Mouse (Mus musculus): ENCODE results near the gene Chrna4.

DNA sequence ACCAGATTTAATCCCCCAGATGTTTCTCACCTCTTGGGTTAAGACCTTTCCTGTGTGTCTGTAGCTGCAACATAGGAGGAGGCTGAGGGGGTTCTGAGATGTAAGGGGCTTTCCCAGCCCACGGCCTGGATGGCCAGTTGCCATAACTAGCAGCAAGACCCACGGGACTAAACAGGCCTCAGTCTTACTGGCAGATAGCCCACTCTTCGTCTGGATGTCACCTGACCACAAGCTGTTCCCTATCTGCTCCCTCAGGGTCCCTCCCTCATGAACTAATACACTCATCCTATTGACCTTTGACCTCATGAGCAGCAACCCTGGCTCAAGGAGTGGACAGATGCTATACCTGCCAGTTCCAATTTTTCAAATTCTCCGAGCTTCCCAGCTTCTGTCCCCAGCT lies 40.6 kb upstream of the Chrna4 start:
- TF ChIP-seq MAX (IDR thresholded peaks at IDR 0.05; ENCODE audit: low read length): no peak
- no peak for TF ChIP-seq GATA1 (IDR thresholded peaks at IDR 0.05; ENCODE audit: low read depth, low read length)
- no peak for TF ChIP-seq EP300 (IDR thresholded peaks at IDR 0.05; ENCODE audit: low read depth in 1 of 2, low read length in 2 of 2)
- TF ChIP-seq CHD1 (IDR thresholded peaks at IDR 0.05; ENCODE audit: low read depth, low read length): no peak
- TF ChIP-seq TAL1 (IDR thresholded peaks at IDR 0.05; ENCODE audit: low read length): no peak
- no peak for TF ChIP-seq GABPA (IDR thresholded peaks at IDR 0.05; ENCODE audit: low read depth, low read length)
- TF ChIP-seq POLR2A (IDR thresholded peaks at IDR 0.05; ENCODE audit: control insufficient read depth in 1 of 2, insufficient read depth in 1 of 2, low read depth in 1 of 2, low read length in 2 of 2, poor library complexity in 1 of 2): no peak
- no peak for TF ChIP-seq CTCF (IDR thresholded peaks at IDR 0.05 in 2 of 3, conservative IDR thresholded peaks at IDR 0.05 in 1 of 3; ENCODE audit: control insufficient read depth in 1 of 3, insufficient read depth in 1 of 3, low read depth in 2 of 3, low read length in 3 of 3, poor library complexity in 1 of 3, severe bottlenecking in 1 of 3)
